Mouse (Mus musculus) heart, embryonic 16.5 days (tissue): ENCODE measurements around the gene Mgat3. TPM values are rescaled to one million over a fixed set of nuclear protein-coding genes. Genes with fewer than 3 reads are reported as not detected.
A peak's percentile ranks its signal among the peaks of the same experiment; 100 is the strongest.

ENCODE experiments used
- ATAC-seq: fragments of 200-750 bp; cut with Nextera tagmentation; replicated peaks from 2 replicates; pipeline ENCODE4 v1.8.0; 2017; ENCODE audit warnings: moderate number of reproducible peaks; ENCODE audit not compliant: insufficient read depth, low FRiP score; ENCODE audit errors: extremely low read depth
- H3K27ac ChIP-seq: fragments of 300-500 bp; sonication (generic); 2 replicates; pipeline ENCODE4 v1.5.1; 2014; ENCODE audit warnings: mild to moderate bottlenecking, low read length, control low read depth, moderate library complexity
- H3K27me3 ChIP-seq: fragments of 300-500 bp; sonication (generic); 2 replicates; pipeline ENCODE4 v1.6.1; 2014; ENCODE audit warnings: low read length, mixed read lengths; ENCODE audit not compliant: control insufficient read depth, insufficient read depth
- H3K36me3 ChIP-seq: fragments of 300-500 bp; sonication (generic); 2 replicates; pipeline ENCODE4 v1.6.1; 2014; ENCODE audit not compliant: control insufficient read depth, insufficient read depth
- H3K4me1 ChIP-seq: fragments of 300-500 bp; sonication (generic); 2 replicates; pipeline ENCODE4 v1.6.1; 2014; ENCODE audit warnings: low read length, mixed read lengths; ENCODE audit not compliant: control insufficient read depth, insufficient read depth
- H3K4me2 ChIP-seq: fragments of 300-500 bp; sonication (generic); 2 replicates; pipeline ENCODE4 v1.6.1; 2014; ENCODE audit warnings: low read depth, mild to moderate bottlenecking, control low read depth, low read length
- H3K4me3 ChIP-seq: fragments of 300-500 bp; sonication (generic); 2 replicates; pipeline ENCODE4 v1.5.1; 2014; ENCODE audit warnings: mild to moderate bottlenecking, control low read depth, low read length
- H3K9ac ChIP-seq: fragments of 300-500 bp; sonication (generic); 2 replicates; pipeline ENCODE4 v1.6.1; 2014; ENCODE audit warnings: low read length, control low read depth
- H3K9me3 ChIP-seq: fragments of 300-500 bp; sonication (generic); replicated peaks from 2 replicates; pipeline ENCODE4 v1.6.1; 2016; ENCODE audit warnings: low read length; ENCODE audit not compliant: control insufficient read depth
- WGBS: fragments of 180-500 bp; shearing (Covaris S2); extraction: QIAGEN DNeasy Blood & Tissue Kit; methylation state at CpG from one replicate; pipeline ENCODE4 v1.1.7; 2014; 5-methylcytosine and 5-hydroxymethylcytosine counted together
- polyA plus RNA-seq: library from polyadenylated mRNA; unstranded; fragments of >200 nt; fragmentation: Nextera tagmentation; extraction: Ambion mirVana; gene quantifications from 2 replicates; pipeline ENCODE4 v1.2.1, GENCODE M21; 2015

Gene Mgat3
- polyA plus RNA-seq, 1 experiment from 2014 or later: 1.3 TPM

GRCm38 (mm10) chr15:80163274-80163673 lies 10.2 kb upstream of the Mgat3 start:
- Histone ChIP-seq H3K4me2 (no peak overlapping the region), H3K27ac (0 out of 2 replicates have a peak overlapping the region, but pooled peaks have one; percentile 7), H3K4me1 (peaks cover 7% of the 10 kb centered on the region; the same call in 1 of the 2 replicates), H3K36me3 (peaks cover 36% of the 10 kb centered on the region), H3K27me3 (no peaks in the 10 kb centered on the region), H3K4me3 (no peak overlapping the region), H3K9ac (no peak overlapping the region), H3K9me3 (no peaks in the 10 kb centered on the region)
- no peak for ATAC-seq
- 69% methylated on average over 11 of the region's 11 CpGs for WGBS

- WGBS: 86% methylated on average over 4 of the region's 4 CpGs
- H3K4me1 ChIP-seq: peaks cover 6% of the 10 kb centered on the region; the same call in 1 of the 2 replicates
- H3K9ac ChIP-seq: no peak overlapping the region
- peaks cover 31% of the 10 kb centered on the region for H3K36me3 ChIP-seq
- no peak overlapping the region for H3K4me2 ChIP-seq
- 0 out of 2 replicates have a peak overlapping the region, but pooled peaks have one; percentile 7 for H3K27ac ChIP-seq
- no peaks in the 10 kb centered on the region for H3K9me3 ChIP-seq
- H3K27me3 ChIP-seq: no peaks in the 10 kb centered on the region
- no peak for ATAC-seq
- H3K4me3 ChIP-seq: no peak overlapping the region
Observed at GRCm38 (mm10) chr15:80163716-80164115, 9.8 kb upstream of the Mgat3 start.

GRCm38 (mm10) chr15:80165396-80165795 lies 8.1 kb upstream of the Mgat3 start:
- no peak overlapping the region for H3K4me2 ChIP-seq
- no peak overlapping the region for H3K9ac ChIP-seq
- H3K4me1 ChIP-seq: peaks cover 4% of the 10 kb centered on the region; the same call in 1 of the 2 replicates
- no peak overlapping the region for H3K4me3 ChIP-seq
- H3K27ac ChIP-seq: no peak overlapping the region
- no peaks in the 10 kb centered on the region for H3K9me3 ChIP-seq
- 42% methylated on average over 5 of the region's 5 CpGs for WGBS
- ATAC-seq: no peak
- H3K27me3 ChIP-seq: no peaks in the 10 kb centered on the region; the same call in 1 of the 2 replicates
- H3K36me3 ChIP-seq: peaks cover 18% of the 10 kb centered on the region

- no peaks in the 10 kb centered on the region for H3K36me3 ChIP-seq
- H3K4me2 ChIP-seq: no peak overlapping the region
- ATAC-seq: no peak
- peaks cover 12% of the 10 kb centered on the region; the same call in 1 of the 2 replicates for H3K27me3 ChIP-seq
- H3K9ac ChIP-seq: no peak overlapping the region
- H3K4me1 ChIP-seq: peaks cover 12% of the 10 kb centered on the region
- no peaks in the 10 kb centered on the region for H3K9me3 ChIP-seq
- H3K27ac ChIP-seq: no peak overlapping the region
- no peak overlapping the region for H3K4me3 ChIP-seq
- 96% methylated on average over 1 of the region's 1 CpGs for WGBS
Observed at GRCm38 (mm10) chr15:80169484-80169883, 4.0 kb upstream of the Mgat3 start.

- Histone ChIP-seq H3K4me3 (no peak overlapping the region), H3K4me1 (peaks cover 14% of the 10 kb centered on the region), H3K9ac (no peak overlapping the region), H3K27me3 (peaks cover 18% of the 10 kb centered on the region), H3K9me3 (no peaks in the 10 kb centered on the region), H3K36me3 (no peaks in the 10 kb centered on the region), H3K27ac (no peak overlapping the region), H3K4me2 (no peak overlapping the region)
- WGBS: 29% methylated on average over 4 of the region's 4 CpGs
- no peak for ATAC-seq
Observed at GRCm38 (mm10) chr15:80170357-80170756, 3.2 kb upstream of the Mgat3 start.

GRCm38 (mm10) chr15:80171286-80171685 lies 2.2 kb upstream of the Mgat3 start:
- Histone ChIP-seq H3K36me3 (no peaks in the 10 kb centered on the region), H3K27me3 (peaks cover 21% of the 10 kb centered on the region), H3K4me3 (no peak overlapping the region), H3K27ac (no peak overlapping the region), H3K9me3 (no peaks in the 10 kb centered on the region), H3K4me2 (no peak overlapping the region), H3K4me1 (peaks cover 14% of the 10 kb centered on the region), H3K9ac (no peak overlapping the region)
- ATAC-seq: no peak
- 5% methylated on average over 8 of the region's 8 CpGs for WGBS

- Histone ChIP-seq H3K4me2 (no peak overlapping the region), H3K27ac (no peak overlapping the region), H3K27me3 (peaks cover 21% of the 10 kb centered on the region), H3K4me3 (no peak overlapping the region), H3K36me3 (no peaks in the 10 kb centered on the region), H3K4me1 (peaks cover 14% of the 10 kb centered on the region), H3K9me3 (no peaks in the 10 kb centered on the region), H3K9ac (no peak overlapping the region)
- WGBS: 21% methylated on average over 6 of the region's 6 CpGs
- ATAC-seq: no peak
Observed at GRCm38 (mm10) chr15:80171791-80172190, 1.7 kb upstream of the Mgat3 start.

GRCm38 (mm10) chr15:80173781-80174597 lies 468 bp downstream of the Mgat3 start:
- Histone ChIP-seq H3K27ac (no peak overlapping the region), H3K4me1 (peaks cover 14% of the 10 kb centered on the region), H3K4me3 (peak overlapping the region; percentile 63), H3K9ac (peak overlapping the region; percentile 79), H3K36me3 (no peaks in the 10 kb centered on the region), H3K4me2 (peak overlapping the region; percentile 88), H3K9me3 (no peaks in the 10 kb centered on the region), H3K27me3 (peaks cover 21% of the 10 kb centered on the region)
- ATAC-seq: peak; percentile 11
- 2% methylated on average over 58 of the region's 60 CpGs for WGBS

GRCm38 (mm10) chr15:80174598-80174875 lies 1.0 kb downstream of the Mgat3 start:
- Histone ChIP-seq H3K27me3 (peaks cover 21% of the 10 kb centered on the region), H3K4me1 (peaks cover 14% of the 10 kb centered on the region), H3K27ac (no peak overlapping the region), H3K4me2 (peak overlapping the region; percentile 88), H3K9me3 (no peaks in the 10 kb centered on the region), H3K36me3 (no peaks in the 10 kb centered on the region), H3K9ac (no peak overlapping the region), H3K4me3 (peak overlapping the region; percentile 63)
- WGBS: 6% methylated on average over 5 of the region's 5 CpGs
- ATAC-seq: no peak
